Mouse (Mus musculus) heart, adult 2 months (tissue): ENCODE data around the gene Dnaic1. TPM values are rescaled to one million over a fixed set of nuclear protein-coding genes. Genes with fewer than 3 reads are reported as not detected.

Source experiments
- DNase-seq, 2 experiments: peaks; one replicate each; pipeline ENCODE4 v3.0.0; 2021
- H3K27ac ChIP-seq: fragments of 200-600 bp; 2 replicates; pipeline ENCODE4 v1.8.1; 2022
- H3K27me3 ChIP-seq: fragments of 200-500 bp; 2 replicates; pipeline ENCODE4 v1.6.1; 2012; ENCODE audit warnings: mild to moderate bottlenecking, low read length, inconsistent platforms, mixed read lengths; ENCODE audit not compliant: control insufficient read depth, insufficient read depth
- H3K36me3 ChIP-seq: fragments of 200-500 bp; 2 replicates; pipeline ENCODE4 v1.6.1; 2012; ENCODE audit warnings: low read length, inconsistent platforms; ENCODE audit not compliant: control insufficient read depth, insufficient read depth
- H3K4me1 ChIP-seq: fragments of 200-500 bp; 2 replicates; pipeline ENCODE4 v1.6.1; 2011; ENCODE audit warnings: low read length; ENCODE audit not compliant: control insufficient read depth, insufficient read depth
- H3K4me3 ChIP-seq: fragments of 200-600 bp; 2 replicates; pipeline ENCODE4 v1.8.1; 2022
- H3K79me2 ChIP-seq: fragments of 200-500 bp; replicated peaks from 2 replicates; pipeline ENCODE4 v1.6.1; 2012; ENCODE audit warnings: mild to moderate bottlenecking, inconsistent platforms, low read length, moderate library complexity, mixed read lengths; ENCODE audit not compliant: control insufficient read depth, insufficient read depth
- H3K9ac ChIP-seq: fragments of 200-500 bp; 2 replicates; pipeline ENCODE4 v1.6.1; 2012; ENCODE audit warnings: low read depth, mild to moderate bottlenecking, control low read depth, inconsistent platforms, low read length, mixed read lengths
- CTCF ChIP-seq: fragments of 200-600 bp; IDR thresholded peaks from 2 replicates; pipeline ENCODE4 v1.8.1; 2022; ENCODE audit warnings: antibody characterized with exemption, mild to moderate bottlenecking, moderate library complexity
- EP300 ChIP-seq: fragments of 200-500 bp; IDR thresholded peaks from 2 replicates; pipeline ENCODE4 v1.6.1; 2011; ENCODE audit warnings: low read depth, low read length, control low read depth; ENCODE audit not compliant: insufficient read depth
- POLR2A ChIP-seq: fragments of 200-500 bp; IDR thresholded peaks from 2 replicates; pipeline ENCODE4 v1.6.1; 2011; ENCODE audit warnings: mild to moderate bottlenecking, low read depth, low read length, control low read depth; ENCODE audit not compliant: insufficient read depth
- WGBS: fragments of 180-500 bp; shearing (Covaris S2); methylation state at CpG from one replicate; pipeline ENCODE4 v1.1.7; 2018; 5-methylcytosine and 5-hydroxymethylcytosine counted together
- intact Hi-C: fragments of 180-260 bp; cut with DNase I; formaldehyde crosslinking; loops from one replicate; pipeline ENCODE4 v1.15.1; 2025
- polyA plus RNA-seq: library from polyadenylated mRNA; depleted of rRNA; stranded (reverse); fragments of >200 nt; gene quantifications from 2 replicates; pipeline ENCODE4 v1.2.3, GENCODE M21; 2012
- total RNA-seq, 2 experiments: library from RNA; stranded (reverse); gene quantifications; 2 replicates each; pipeline ENCODE4 v1.2.3; 2021

Dnaic1 gene
- total and polyA plus RNA-seq, 3 experiments, result 0.94 to 8.6 (median 2.3) TPM

- 94% methylated on average over 6 of the region's 6 CpGs for WGBS
These were observed 69.2 kb downstream of the Dnaic1 start for GRCm38 (mm10) chr4:41638828-41639213.

DNA sequence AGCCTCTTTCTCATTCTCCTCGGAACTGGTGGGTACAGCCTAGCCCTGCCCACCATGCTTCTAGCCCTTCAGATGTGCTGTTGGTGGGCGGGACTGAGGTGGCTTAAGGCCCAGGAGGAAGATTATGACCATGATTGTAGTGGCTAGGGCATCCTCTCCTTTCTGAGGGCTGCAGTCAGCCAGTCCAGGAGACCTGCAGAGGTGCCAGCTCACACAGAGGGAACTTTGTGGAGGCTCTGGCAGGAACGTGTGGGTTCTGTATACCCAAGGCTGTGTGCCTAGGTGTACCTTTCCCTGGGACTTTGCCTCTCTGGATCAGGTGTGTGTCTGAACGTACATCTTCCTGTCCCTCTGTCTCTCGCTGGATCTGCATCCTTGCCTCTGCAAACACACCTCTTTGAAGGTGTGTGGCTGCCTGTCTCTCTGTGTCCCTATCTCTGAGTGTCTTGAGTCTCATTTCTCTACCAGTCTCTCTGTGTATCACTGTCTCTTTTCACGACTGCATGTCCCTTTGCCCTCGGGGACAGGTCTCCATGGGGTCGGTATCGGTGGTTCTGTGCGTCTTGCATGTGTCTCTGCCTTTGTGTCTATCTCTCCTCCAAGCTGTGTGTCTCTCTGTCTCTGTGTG lies 69.8 kb downstream of the Dnaic1 start:
- H3K4me1 ChIP-seq, result peaks cover 5% of the 10 kb centered on the region
- H3K36me3 ChIP-seq, result no peaks in the 10 kb centered on the region
- H3K27me3 ChIP-seq, result no peaks in the 10 kb centered on the region
- intact Hi-C loops, result no loop called here
- no peak for DNase-seq
- 45% methylated on average over 10 of the region's 10 CpGs for WGBS
- TF ChIP-seq POLR2A (no peak), CTCF (no peak), EP300 (no peak)
- H3K79me2 ChIP-seq, result no peaks in the 10 kb centered on the region
- H3K27ac ChIP-seq, result peak overlapping the region; percentile 71
- peak overlapping the region; percentile 63 for H3K4me3 ChIP-seq
- peak overlapping the region; percentile 77 for H3K9ac ChIP-seq

More at GRCm38 (mm10) chr4:41638828-41639213, 69.2 kb downstream of the Dnaic1 start:
- Histone ChIP-seq H3K4me3 (no peak overlapping the region), H3K27me3 (no peaks in the 10 kb centered on the region), H3K36me3 (no peaks in the 10 kb centered on the region), H3K4me1 (peaks cover 5% of the 10 kb centered on the region), H3K79me2 (no peaks in the 10 kb centered on the region), H3K27ac (no peak overlapping the region), H3K9ac (no peak overlapping the region)
- intact Hi-C loops, result no loop called here
- no peak for DNase-seq
- TF ChIP-seq CTCF (no peak), POLR2A (no peak), EP300 (no peak)

GRCm38 (mm10) chr4:41639913-41640507 lies 70.4 kb downstream of the Dnaic1 start, which contains the start of gene Enho:
Gene Enho (minus strand): TSS chr4:41640324.
- Histone ChIP-seq H3K9ac (peak within 1 kb of the TSS; percentile 77), H3K79me2 (no peaks in the 10 kb centered on the region), H3K27me3 (no peaks in the 10 kb centered on the region), H3K4me3 (peak within 1 kb of the TSS; percentile 63), H3K4me1 (peaks cover 5% of the 10 kb centered on the region), H3K27ac (peak within 1 kb of the TSS; percentile 71), H3K36me3 (no peaks in the 10 kb centered on the region)
- TF ChIP-seq POLR2A, result no peak
- no peak for TF ChIP-seq EP300
- TF ChIP-seq CTCF, result no peak
- intact Hi-C loops, result no loop called here
- peak; percentile 95 to 97 for DNase-seq
- under 1% methylated on average over 72 of the region's 74 CpGs for WGBS

DNA sequence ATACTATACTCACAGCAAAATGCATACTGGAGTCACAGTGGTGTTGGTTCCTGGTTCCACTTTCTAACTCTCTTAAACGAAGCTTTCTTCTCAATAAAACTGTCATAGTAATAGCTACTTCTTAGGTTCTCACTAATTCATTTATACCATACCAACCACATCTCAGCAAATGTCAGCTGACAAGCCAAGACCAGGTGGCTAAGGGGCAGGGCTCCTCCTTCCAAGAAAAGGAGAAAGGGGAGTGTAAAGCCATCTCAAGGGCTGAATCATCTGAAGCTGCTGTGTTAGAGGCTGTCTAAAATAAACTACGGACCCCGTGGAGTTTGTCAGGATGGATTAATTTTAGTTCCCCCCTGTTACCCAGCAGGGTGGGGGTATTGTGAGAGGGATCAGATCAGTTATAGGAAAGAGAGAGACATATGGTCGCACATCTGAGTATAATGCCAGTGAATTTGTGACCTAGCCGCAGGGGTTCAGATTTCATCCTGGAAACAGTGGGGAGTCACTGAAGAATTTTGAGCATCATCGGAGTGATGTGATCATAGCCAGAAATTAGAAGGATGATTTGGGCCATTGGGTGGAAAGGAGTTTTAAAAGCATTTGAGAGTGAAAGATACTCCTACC lies 71.7 kb downstream of the Dnaic1 start:
- Histone ChIP-seq H3K27me3 (no peaks in the 10 kb centered on the region), H3K4me1 (peaks cover 4% of the 10 kb centered on the region), H3K9ac (no peak overlapping the region), H3K4me3 (no peak overlapping the region), H3K79me2 (no peaks in the 10 kb centered on the region), H3K27ac (no peak overlapping the region), H3K36me3 (no peaks in the 10 kb centered on the region)
- no peak for DNase-seq
- intact Hi-C loops, result no loop called here
- WGBS, result 93% methylated on average over 6 of the region's 6 CpGs
- TF ChIP-seq EP300 (no peak), POLR2A (no peak), CTCF (no peak)

GRCm38 (mm10) chr4:41645488-41645887 lies 75.9 kb downstream of the Dnaic1 start:
- H3K4me1 ChIP-seq, result no peaks in the 10 kb centered on the region
- H3K36me3 ChIP-seq, result no peaks in the 10 kb centered on the region
- H3K27ac ChIP-seq, result no peak overlapping the region
- intact Hi-C loops, result no loop called here
- DNase-seq, result no peak
- H3K79me2 ChIP-seq, result no peaks in the 10 kb centered on the region
- no peak overlapping the region for H3K4me3 ChIP-seq
- H3K27me3 ChIP-seq, result no peaks in the 10 kb centered on the region
- 12% methylated on average over 5 of the region's 5 CpGs for WGBS
- H3K9ac ChIP-seq, result no peak overlapping the region
- TF ChIP-seq POLR2A (no peak), CTCF (peak; percentile 64), EP300 (no peak)

GRCm38 (mm10) chr4:41648157-41648556 lies 78.6 kb downstream of the Dnaic1 start:
- intact Hi-C loops, result no loop called here
- 71% methylated on average over 4 of the region's 4 CpGs for WGBS
- H3K9ac ChIP-seq, result no peak overlapping the region

More at GRCm38 (mm10) chr4:41648157-41648556, 78.6 kb downstream of the Dnaic1 start:
- Histone ChIP-seq H3K27me3 (no peaks in the 10 kb centered on the region), H3K4me1 (no peaks in the 10 kb centered on the region), H3K4me3 (no peak overlapping the region), H3K79me2 (no peaks in the 10 kb centered on the region), H3K36me3 (no peaks in the 10 kb centered on the region), H3K27ac (no peak overlapping the region)
- no peak for DNase-seq
- TF ChIP-seq POLR2A, result no peak
- no peak for TF ChIP-seq CTCF
- TF ChIP-seq EP300, result no peak
